Mouse (Mus musculus): Measurements from ENCODE around the gene Setmar. TPM values are rescaled to one million over a fixed set of nuclear protein-coding genes. Genes with fewer than 3 reads are reported as not detected.

Setmar gene
- polyA plus RNA-seq, 1 experiment from 2014 or later: 2.1 TPM

DNA sequence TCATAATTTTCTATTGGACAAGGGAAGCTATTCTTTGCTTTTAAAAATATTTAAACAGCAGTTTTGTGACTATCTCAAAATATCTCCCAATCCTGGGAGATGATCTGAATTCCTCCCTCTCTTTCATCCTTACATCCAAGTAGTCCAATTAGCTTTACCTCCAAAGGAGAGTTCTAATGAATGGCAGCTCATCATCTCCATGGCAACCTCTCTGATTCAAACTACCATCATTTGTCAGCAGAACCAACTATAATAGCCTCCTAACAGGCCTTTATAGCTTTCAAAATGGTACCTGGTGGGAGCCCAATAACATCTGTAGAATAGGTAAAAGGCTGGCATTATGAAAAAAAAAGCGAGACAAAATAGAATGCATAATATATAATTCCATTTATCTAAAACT, 60.6 kb downstream of the Setmar start:
- 83% methylated on average over 1 of the region's 1 CpGs for WGBS (ENCODE audit: insufficient replicate concordance)
- no peak for ATAC-seq

DNA sequence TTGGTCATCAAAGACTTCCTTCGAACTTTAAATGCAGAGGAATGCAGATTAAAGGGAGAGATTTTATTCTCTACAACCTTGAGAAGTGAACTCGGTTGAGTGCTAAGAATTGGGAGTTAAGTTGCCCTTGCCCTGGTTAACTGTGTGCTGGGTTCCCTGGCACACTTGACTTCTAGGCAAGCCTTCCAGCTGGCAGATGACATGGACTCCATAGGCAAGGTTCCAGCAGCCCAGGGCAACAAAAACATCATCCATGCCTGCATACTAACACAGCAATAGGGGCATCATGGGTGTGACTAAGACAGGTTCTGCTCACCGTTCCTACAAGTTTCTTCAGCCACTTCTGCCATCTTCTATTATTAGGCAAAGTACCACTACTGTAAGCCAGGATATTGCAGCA, 61.8 kb downstream of the Setmar start:
- no peak overlapping the region for H3K4me2 ChIP-seq (ENCODE audit: low read depth, low read length)
- H3K9ac ChIP-seq (replicated peaks): no peak overlapping the region
- ATAC-seq (no peak), DNase-seq (no peak)
- H3K4me3 ChIP-seq (ENCODE audit: low read depth, low read length): no peak overlapping the region
- no peak overlapping the region for H3K27ac ChIP-seq (ENCODE audit: low read depth)
- TF ChIP-seq EP300 (IDR thresholded peaks at IDR 0.05; ENCODE audit: low read depth) (no peak), CTCF (IDR thresholded peaks at IDR 0.05; ENCODE audit: low read depth) (no peak)
- no peaks in the 10 kb centered on the region for H3K4me1 ChIP-seq (ENCODE audit: insufficient read depth)
- 75% methylated on average over 3 of the region's 3 CpGs for WGBS (ENCODE audit: insufficient replicate concordance)
- H3K27me3 ChIP-seq (ENCODE audit: insufficient read depth, low read length): no peaks in the 10 kb centered on the region
- H3K36me3 ChIP-seq (replicated peaks; ENCODE audit: insufficient read depth, low read length): no peaks in the 10 kb centered on the region
- H3K9me3 ChIP-seq (ENCODE audit: low read length): no peaks in the 10 kb centered on the region

More for the DNA sequence above, 60.6 kb downstream of the Setmar start:
- TF ChIP-seq EP300 (IDR thresholded peaks at IDR 0.05; ENCODE audit: low read depth) (no peak), CTCF (IDR thresholded peaks at IDR 0.05; ENCODE audit: low read depth) (no peak)
- no peaks in the 10 kb centered on the region for H3K4me1 ChIP-seq (ENCODE audit: insufficient read depth)
- no peak for DNase-seq
- H3K9ac ChIP-seq (replicated peaks): no peak overlapping the region
- H3K36me3 ChIP-seq (replicated peaks; ENCODE audit: insufficient read depth, low read length): no peaks in the 10 kb centered on the region
- H3K27ac ChIP-seq (ENCODE audit: low read depth): no peak overlapping the region
- H3K27me3 ChIP-seq (ENCODE audit: insufficient read depth, low read length): no peaks in the 10 kb centered on the region
- no peak overlapping the region for H3K4me3 ChIP-seq (ENCODE audit: low read depth, low read length)
- peaks cover 2% of the 10 kb centered on the region; the same call in 1 of the 2 replicates for H3K9me3 ChIP-seq (ENCODE audit: low read length)
- H3K4me2 ChIP-seq (ENCODE audit: low read depth, low read length): no peak overlapping the region

Other genes with a start within 250 kb of the Setmar start
- gene Sumf1, start 120.5 kb downstream of the Setmar start, polyA plus RNA-seq (2015; fragmentation: Nextera tagmentation; extraction: Ambion mirVana): 12.0 and 13.0 TPM in 2 replicates
- gene Itpr1, start 148.1 kb downstream of the Setmar start, polyA plus RNA-seq (2015; fragmentation: Nextera tagmentation; extraction: Ambion mirVana): 2.8 and 2.9 TPM in 2 replicates